ENCODE assay signal across 8 mouse cellular contexts in the genomic region with DNA sequence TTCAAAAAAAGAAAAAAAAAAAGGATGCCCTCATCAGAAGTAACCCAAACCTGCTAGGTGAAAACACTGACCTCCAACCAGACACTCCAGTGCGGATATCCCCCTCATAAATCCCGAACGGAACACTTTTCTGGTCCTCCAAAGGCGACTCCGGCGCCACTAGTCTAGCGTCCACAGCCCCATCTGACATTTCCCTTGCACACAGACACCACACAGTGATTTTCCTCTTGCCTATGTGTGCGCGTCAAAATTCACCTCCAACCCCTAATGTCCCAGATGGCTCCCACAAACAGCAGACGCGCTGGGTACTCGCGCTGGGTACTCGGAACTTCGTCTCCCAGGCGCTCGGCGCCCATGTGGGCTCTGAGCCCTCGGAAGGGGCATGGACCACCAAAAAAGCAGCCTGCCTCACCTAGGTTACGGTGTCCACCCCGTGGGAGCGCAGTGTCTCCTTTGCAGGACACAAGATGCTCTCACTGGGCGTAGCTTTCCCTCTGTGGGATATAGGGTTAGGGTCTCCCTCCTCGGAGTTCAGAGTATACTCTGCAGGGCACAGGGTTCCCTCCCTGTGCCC. TPM values are rescaled to one million over a fixed set of nuclear protein-coding genes. Genes with fewer than 3 reads are reported as not detected.
A peak's percentile ranks its signal among the peaks of the same experiment; 100 is the strongest.
DNase-seq lines count a peak whose midpoint lies in the region; ATAC-seq and TF ChIP-seq lines count a peak whose summit lies in the region.

No protein-coding gene starts in this region.

- 33% methylated on average over 24 of the region's 24 CpGs for WGBS in liver, adult 2 months
- 6% methylated on average over 24 of the region's 24 CpGs for WGBS in embryonic facial prominence, embryonic 11.5 days
- WGBS in kidney, embryonic 14.5 days, result 2% methylated on average over 24 of the region's 24 CpGs

- H3K9me3 ChIP-seq in embryonic facial prominence, embryonic 11.5 days (replicated peaks; ENCODE audit: control insufficient read depth, low read length), result no peaks in the 10 kb centered on the region
- H3K9me3 ChIP-seq in kidney, embryonic 14.5 days (ENCODE audit: control insufficient read depth, low read length), result no peaks in the 10 kb centered on the region

- peak overlapping the region; percentile 98 for H3K9ac ChIP-seq in liver, adult 2 months (ENCODE audit: low read depth, low read length)
- peak overlapping the region; percentile 77 for H3K9ac ChIP-seq in embryonic facial prominence, embryonic 11.5 days (replicated peaks; ENCODE audit: low read length)
- peak overlapping the region; percentile 77; the same call in 1 of the 2 replicates for H3K9ac ChIP-seq in kidney, embryonic 14.5 days (ENCODE audit: low read depth, low read length)

- no peak for DNase-seq in liver, adult 2 months (ENCODE audit: extremely low read depth, low read depth, low spot score)
- DNase-seq in liver, result no peak
- no peak for DNase-seq in embryonic facial prominence, embryonic 11.5 days (ENCODE audit: low spot score)
- DNase-seq in neural tube, embryonic 10.5 days (ENCODE audit: extremely low spot score, low spot score), result peak; percentile 56
- no peak for DNase-seq in T-cell, adult 2 months (ENCODE audit: low spot score)
- DNase-seq in frontal cortex, postnatal 10 days (ENCODE audit: low spot score in 2 of 2), result no peak

- H3K27me3 ChIP-seq in liver, adult 2 months (ENCODE audit: control insufficient read depth, insufficient read depth, low read length), result no peaks in the 10 kb centered on the region
- peaks cover 13% of the 10 kb centered on the region for H3K27me3 ChIP-seq in embryonic facial prominence, embryonic 11.5 days (ENCODE audit: control insufficient read depth, insufficient read depth, low read length)
- peaks cover 18% of the 10 kb centered on the region for H3K27me3 ChIP-seq in kidney, embryonic 14.5 days (ENCODE audit: control insufficient read depth, insufficient read depth, low read length)

- H3K4me1 ChIP-seq in liver, adult 2 months (ENCODE audit: control insufficient read depth, insufficient read depth, low read length), result peaks cover 10% of the 10 kb centered on the region
- peaks cover 4% of the 10 kb centered on the region for H3K4me1 ChIP-seq in embryonic facial prominence, embryonic 11.5 days (ENCODE audit: control insufficient read depth, insufficient read depth, low read length)
- H3K4me1 ChIP-seq in kidney, embryonic 14.5 days (ENCODE audit: control insufficient read depth, insufficient read depth, low read length), result peaks cover 13% of the 10 kb centered on the region

- H3K4me3 ChIP-seq in liver, adult 2 months (ENCODE audit: insufficient read depth, low read depth, low read length), result peak overlapping the region; percentile 96
- peak overlapping the region; percentile 78 for H3K4me3 ChIP-seq in embryonic facial prominence, embryonic 11.5 days (ENCODE audit: low read depth, low read length)
- peak overlapping the region; percentile 86 for H3K4me3 ChIP-seq in kidney, embryonic 14.5 days (ENCODE audit: low read length)

- peaks cover 22% of the 10 kb centered on the region for H3K79me2 ChIP-seq in liver, adult 2 months (ENCODE audit: control insufficient read depth, insufficient read depth, low read length)

- no peaks in the 10 kb centered on the region for H3K36me3 ChIP-seq in liver, adult 2 months (ENCODE audit: control insufficient read depth, insufficient read depth, low read length)
- H3K36me3 ChIP-seq in embryonic facial prominence, embryonic 11.5 days (replicated peaks; ENCODE audit: control insufficient read depth, insufficient read depth, low read depth, low read length), result no peaks in the 10 kb centered on the region
- H3K36me3 ChIP-seq in kidney, embryonic 14.5 days (ENCODE audit: control insufficient read depth, insufficient read depth, low read length), result no peaks in the 10 kb centered on the region

- ATAC-seq in embryonic facial prominence, embryonic 11.5 days (replicated peaks; ENCODE audit: insufficient number of reproducible peaks, low FRiP score, low TSS enrichment, low read depth), result peak; percentile 19; the same call in 1 of the 2 replicates
- no peak for ATAC-seq in kidney, embryonic 14.5 days (ENCODE audit: low FRiP score, low TSS enrichment)
- no peak for ATAC-seq in granulocyte monocyte progenitor cell, adult 5-6 weeks (replicated peaks; ENCODE audit: poor library complexity, severe bottlenecking)

- no peak for TF ChIP-seq CTCF in liver, adult 2 months (IDR thresholded peaks at IDR 0.05; ENCODE audit: low read depth, low read length)

- H3K4me2 ChIP-seq in embryonic facial prominence, embryonic 11.5 days (ENCODE audit: low read depth, low read length), result peak overlapping the region; percentile 92
- H3K4me2 ChIP-seq in kidney, embryonic 14.5 days (replicated peaks; ENCODE audit: low read depth, low read length), result peak overlapping the region; percentile 94

- H3K27ac ChIP-seq in liver, adult 2 months (replicated peaks; ENCODE audit: insufficient read depth, low read depth, low read length), result no peak overlapping the region
- no peak overlapping the region for H3K27ac ChIP-seq in embryonic facial prominence, embryonic 11.5 days (replicated peaks; ENCODE audit: low read depth, low read length)
- H3K27ac ChIP-seq in kidney, embryonic 14.5 days (ENCODE audit: low read depth, low read length), result no peak overlapping the region

- no peak for TF ChIP-seq POLR2A in liver, adult 2 months (IDR thresholded peaks at IDR 0.05; ENCODE audit: extremely low read depth, insufficient read depth, low read length)

RNA-seq across cellular contexts. Expression of a gene that starts 1.3 kb away (rescaled TPM):
- total RNA-seq in liver, adult 2 months (2014; rRNA removed), result 10.4 and 12.2 TPM in 2 replicates
- 4.6 TPM in 2 replicates for polyA plus RNA-seq in liver, adult 2 months (2012; rRNA removed)
- polyA plus RNA-seq in embryonic facial prominence, embryonic 11.5 days (2014; fragmentation: Nextera tagmentation; extraction: Ambion mirVana), result 3.6 and 4.4 TPM in 2 replicates
- 5.1 and 7.3 TPM in 2 replicates for polyA plus RNA-seq in kidney, embryonic 14.5 days (2014; fragmentation: Nextera tagmentation; extraction: Ambion mirVana)
- total RNA-seq in granulocyte monocyte progenitor cell, adult 5-6 weeks (2014; fragmentation: Nextera tagmentation), result 1.7 TPM in 1 of 2 replicates, not detected in the other
- 0.72 and 2.4 TPM in 2 replicates for total RNA-seq in granulocyte monocyte progenitor cell, adult 5-6 weeks (2017)
